Mouse (Mus musculus): Measurements from ENCODE around the gene Spata7. TPM values are rescaled to one million over a fixed set of nuclear protein-coding genes. Genes with fewer than 3 reads are reported as not detected.

Spata7 gene
- polyA plus RNA-seq, 1 experiment, result 22.2 TPM

- Histone ChIP-seq H3K27ac (ENCODE audit: insufficient read depth, low read length) (no peak overlapping the region), H3K9ac (ENCODE audit: low read depth, poor library complexity, severe bottlenecking) (no peak overlapping the region), H3K4me1 (ENCODE audit: control insufficient read depth, insufficient read depth, low read length) (no peaks in the 10 kb centered on the region), H3K27me3 (ENCODE audit: control insufficient read depth, insufficient read depth, low read length, poor library complexity, severe bottlenecking) (no peaks in the 10 kb centered on the region), H3K9me3 (replicated peaks; ENCODE audit: control insufficient read depth, insufficient read depth, low read length, poor library complexity, severe bottlenecking) (no peaks in the 10 kb centered on the region), H3K4me3 (ENCODE audit: low read depth, low read length) (no peak overlapping the region), H3K36me3 (ENCODE audit: control insufficient read depth, insufficient read depth, low read length, poor library complexity, severe bottlenecking) (no peaks in the 10 kb centered on the region)
- TF ChIP-seq CTCF (IDR thresholded peaks at IDR 0.05; ENCODE audit: low read depth, low read length) (no peak), POLR2A (IDR thresholded peaks at IDR 0.05; ENCODE audit: insufficient read depth, low read length) (no peak), EP300 (IDR thresholded peaks at IDR 0.05; ENCODE audit: insufficient read depth, low read depth, low read length) (no peak)
These were observed 41.9 kb downstream of the Spata7 start for GRCm38 (mm10) chr12:98669864-98670263.

- Histone ChIP-seq H3K27me3 (ENCODE audit: control insufficient read depth, insufficient read depth, low read length, poor library complexity, severe bottlenecking) (no peaks in the 10 kb centered on the region), H3K4me3 (ENCODE audit: low read depth, low read length) (no peak overlapping the region), H3K36me3 (ENCODE audit: control insufficient read depth, insufficient read depth, low read length, poor library complexity, severe bottlenecking) (no peaks in the 10 kb centered on the region), H3K4me1 (ENCODE audit: control insufficient read depth, insufficient read depth, low read length) (no peaks in the 10 kb centered on the region), H3K9me3 (replicated peaks; ENCODE audit: control insufficient read depth, insufficient read depth, low read length, poor library complexity, severe bottlenecking) (no peaks in the 10 kb centered on the region), H3K27ac (ENCODE audit: insufficient read depth, low read length) (no peak overlapping the region), H3K9ac (ENCODE audit: low read depth, poor library complexity, severe bottlenecking) (no peak overlapping the region)
- TF ChIP-seq EP300 (IDR thresholded peaks at IDR 0.05; ENCODE audit: insufficient read depth, low read depth, low read length) (no peak), POLR2A (IDR thresholded peaks at IDR 0.05; ENCODE audit: insufficient read depth, low read length) (no peak), CTCF (IDR thresholded peaks at IDR 0.05; ENCODE audit: low read depth, low read length) (no peak)
These were observed 42.5 kb downstream of the Spata7 start for GRCm38 (mm10) chr12:98670429-98670828.

- H3K36me3 ChIP-seq (ENCODE audit: control insufficient read depth, insufficient read depth, low read length, poor library complexity, severe bottlenecking), result no peaks in the 10 kb centered on the region
- H3K9me3 ChIP-seq (replicated peaks; ENCODE audit: control insufficient read depth, insufficient read depth, low read length, poor library complexity, severe bottlenecking), result no peaks in the 10 kb centered on the region
- H3K27me3 ChIP-seq (ENCODE audit: control insufficient read depth, insufficient read depth, low read length, poor library complexity, severe bottlenecking), result no peaks in the 10 kb centered on the region
- no peak overlapping the region for H3K27ac ChIP-seq (ENCODE audit: insufficient read depth, low read length)
- H3K9ac ChIP-seq (ENCODE audit: low read depth, poor library complexity, severe bottlenecking), result no peak overlapping the region
- TF ChIP-seq POLR2A (IDR thresholded peaks at IDR 0.05; ENCODE audit: insufficient read depth, low read length) (no peak), CTCF (IDR thresholded peaks at IDR 0.05; ENCODE audit: low read depth, low read length) (peak; percentile 15), EP300 (IDR thresholded peaks at IDR 0.05; ENCODE audit: insufficient read depth, low read depth, low read length) (no peak)
- H3K4me3 ChIP-seq (ENCODE audit: low read depth, low read length), result no peak overlapping the region
- H3K4me1 ChIP-seq (ENCODE audit: control insufficient read depth, insufficient read depth, low read length), result no peaks in the 10 kb centered on the region
These were observed 45.9 kb downstream of the Spata7 start for GRCm38 (mm10) chr12:98673879-98674278.

GRCm38 (mm10) chr12:98674627-98675143 lies 46.7 kb downstream of the Spata7 start:
- Histone ChIP-seq H3K27me3 (ENCODE audit: control insufficient read depth, insufficient read depth, low read length, poor library complexity, severe bottlenecking) (no peaks in the 10 kb centered on the region), H3K27ac (ENCODE audit: insufficient read depth, low read length) (no peak overlapping the region), H3K9me3 (replicated peaks; ENCODE audit: control insufficient read depth, insufficient read depth, low read length, poor library complexity, severe bottlenecking) (no peaks in the 10 kb centered on the region), H3K4me3 (ENCODE audit: low read depth, low read length) (peak overlapping the region; percentile 53), H3K4me1 (ENCODE audit: control insufficient read depth, insufficient read depth, low read length) (no peaks in the 10 kb centered on the region), H3K36me3 (ENCODE audit: control insufficient read depth, insufficient read depth, low read length, poor library complexity, severe bottlenecking) (no peaks in the 10 kb centered on the region), H3K9ac (ENCODE audit: low read depth, poor library complexity, severe bottlenecking) (no peak overlapping the region)
- TF ChIP-seq CTCF (IDR thresholded peaks at IDR 0.05; ENCODE audit: low read depth, low read length) (peak; percentile 90), EP300 (IDR thresholded peaks at IDR 0.05; ENCODE audit: insufficient read depth, low read depth, low read length) (no peak), POLR2A (IDR thresholded peaks at IDR 0.05; ENCODE audit: insufficient read depth, low read length) (no peak)

GRCm38 (mm10) chr12:98676861-98677260 lies 48.9 kb downstream of the Spata7 start:
- Histone ChIP-seq H3K4me3 (ENCODE audit: low read depth, low read length) (no peak overlapping the region), H3K9ac (ENCODE audit: low read depth, poor library complexity, severe bottlenecking) (no peak overlapping the region), H3K4me1 (ENCODE audit: control insufficient read depth, insufficient read depth, low read length) (no peaks in the 10 kb centered on the region), H3K27me3 (ENCODE audit: control insufficient read depth, insufficient read depth, low read length, poor library complexity, severe bottlenecking) (no peaks in the 10 kb centered on the region), H3K36me3 (ENCODE audit: control insufficient read depth, insufficient read depth, low read length, poor library complexity, severe bottlenecking) (no peaks in the 10 kb centered on the region), H3K9me3 (replicated peaks; ENCODE audit: control insufficient read depth, insufficient read depth, low read length, poor library complexity, severe bottlenecking) (no peaks in the 10 kb centered on the region), H3K27ac (ENCODE audit: insufficient read depth, low read length) (no peak overlapping the region)
- no peak for TF ChIP-seq EP300 (IDR thresholded peaks at IDR 0.05; ENCODE audit: insufficient read depth, low read depth, low read length)
- no peak for TF ChIP-seq CTCF (IDR thresholded peaks at IDR 0.05; ENCODE audit: low read depth, low read length)
- no peak for TF ChIP-seq POLR2A (IDR thresholded peaks at IDR 0.05; ENCODE audit: insufficient read depth, low read length)

GRCm38 (mm10) chr12:98677336-98677735 lies 49.4 kb downstream of the Spata7 start:
- H3K36me3 ChIP-seq (ENCODE audit: control insufficient read depth, insufficient read depth, low read length, poor library complexity, severe bottlenecking), result no peaks in the 10 kb centered on the region

More at GRCm38 (mm10) chr12:98677336-98677735, 49.4 kb downstream of the Spata7 start:
- Histone ChIP-seq H3K9me3 (replicated peaks; ENCODE audit: control insufficient read depth, insufficient read depth, low read length, poor library complexity, severe bottlenecking) (no peaks in the 10 kb centered on the region), H3K27me3 (ENCODE audit: control insufficient read depth, insufficient read depth, low read length, poor library complexity, severe bottlenecking) (no peaks in the 10 kb centered on the region), H3K4me1 (ENCODE audit: control insufficient read depth, insufficient read depth, low read length) (no peaks in the 10 kb centered on the region), H3K4me3 (ENCODE audit: low read depth, low read length) (no peak overlapping the region), H3K9ac (ENCODE audit: low read depth, poor library complexity, severe bottlenecking) (no peak overlapping the region), H3K27ac (ENCODE audit: insufficient read depth, low read length) (no peak overlapping the region)
- TF ChIP-seq CTCF (IDR thresholded peaks at IDR 0.05; ENCODE audit: low read depth, low read length), result no peak
- no peak for TF ChIP-seq POLR2A (IDR thresholded peaks at IDR 0.05; ENCODE audit: insufficient read depth, low read length)
- no peak for TF ChIP-seq EP300 (IDR thresholded peaks at IDR 0.05; ENCODE audit: insufficient read depth, low read depth, low read length)
